In the genomic region with DNA sequence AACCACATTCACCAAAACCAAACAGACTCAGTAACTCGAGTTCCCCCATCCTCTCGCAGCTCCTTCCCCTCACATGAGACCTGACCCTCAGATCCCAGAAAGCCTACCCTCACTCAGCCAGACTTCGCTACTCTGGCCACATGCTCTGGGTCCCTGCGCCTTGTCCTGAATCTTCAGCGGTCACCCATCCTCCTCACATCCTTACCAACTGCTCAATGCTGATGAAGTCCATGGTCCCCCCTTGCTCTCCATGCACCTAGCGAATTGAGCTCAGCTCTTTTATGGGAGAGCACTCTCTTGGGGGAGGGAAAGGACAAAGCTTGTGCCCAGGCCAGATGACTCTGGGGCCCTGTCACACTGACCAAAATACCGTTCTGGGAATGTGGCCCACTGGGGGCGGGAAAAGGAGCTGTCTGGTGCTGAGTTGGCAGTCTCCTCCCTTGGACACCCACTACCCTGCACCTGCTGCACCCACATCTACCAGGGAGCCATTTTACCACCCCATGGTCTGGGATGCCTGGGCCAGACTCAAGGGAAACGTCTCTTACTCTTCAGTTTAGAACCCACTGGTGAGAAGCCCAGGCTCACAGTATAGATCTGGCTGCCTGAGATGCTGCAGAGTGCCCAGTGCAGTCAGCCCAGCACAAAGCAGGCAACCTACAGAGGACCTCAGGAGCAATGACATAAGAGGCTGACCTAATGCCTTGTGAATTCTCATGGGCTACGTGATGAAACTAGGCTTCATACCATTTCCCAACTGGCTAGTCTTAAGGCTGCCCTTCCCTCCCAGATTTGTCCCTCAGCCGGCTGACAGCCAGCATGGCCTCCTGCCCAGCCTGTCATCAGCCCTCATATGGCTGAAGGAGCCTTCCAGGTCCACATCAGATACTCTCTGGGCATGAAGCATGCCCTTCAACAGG, we compare ENCODE assay signal across 11 mouse cellular contexts. TPM values are rescaled to one million over a fixed set of nuclear protein-coding genes. Genes with fewer than 3 reads are reported as not detected.
DNase-seq lines count a peak whose midpoint lies in the region; ATAC-seq and TF ChIP-seq lines count a peak whose summit lies in the region.
"Had no signal": no experiment of that assay in that cellular context is flagged by ENCODE, and none has a peak within 500 bp of the region (broad histone marks: within the 10 kb centered on the region; RNA-seq: fewer than 3 reads in every experiment).

No protein-coding gene starts in this region.

- peaks cover 20% of the 10 kb centered on the region; the same call in 1 of the 2 replicates for H3K36me3 ChIP-seq in hindbrain, postnatal 0 days (ENCODE audit: insufficient read depth, low read length)
- peaks cover 43% of the 10 kb centered on the region for H3K36me3 ChIP-seq in hindbrain, embryonic 13.5 days
- H3K36me3 ChIP-seq in heart, adult 2 months (ENCODE audit: control insufficient read depth, insufficient read depth, low read length): no peaks in the 10 kb centered on the region
- H3K36me3 ChIP-seq in lung, postnatal 0 days (ENCODE audit: insufficient read depth, low read length): peaks cover 10% of the 10 kb centered on the region; the same call in 1 of the 2 replicates

- intact Hi-C loops in heart, adult 2 months (cut with DNase I): no loop called here

- H3K4me1 ChIP-seq in hindbrain, postnatal 0 days (ENCODE audit: insufficient read depth, low read length): no peaks in the 10 kb centered on the region
- 0 out of 2 replicates have a peak, but pooled peaks cover 5% of the 10 kb centered on the region for H3K4me1 ChIP-seq in hindbrain, embryonic 13.5 days (replicated peaks)
- peaks cover 5% of the 10 kb centered on the region; the same call in 1 of the 2 replicates for H3K4me1 ChIP-seq in heart, adult 2 months (ENCODE audit: control insufficient read depth, insufficient read depth, low read length)
- H3K4me1 ChIP-seq in lung, postnatal 0 days (ENCODE audit: insufficient read depth, low read depth, low read length): peaks cover 11% of the 10 kb centered on the region; the same call in 1 of the 2 replicates
- H3K4me1 ChIP-seq: hindbrain, embryonic 15.5 days had no signal

- TF ChIP-seq POLR2A in heart, adult 2 months (IDR thresholded peaks at IDR 0.05; ENCODE audit: insufficient read depth, low read depth, low read length): peak; percentile 70

- no peak overlapping the region for H3K9ac ChIP-seq in hindbrain, postnatal 0 days (replicated peaks; ENCODE audit: low read length)
- H3K9ac ChIP-seq in hindbrain, embryonic 13.5 days: no peak overlapping the region
- peak overlapping the region; percentile 59 for H3K9ac ChIP-seq in heart, adult 2 months (ENCODE audit: low read depth, low read length)
- H3K9ac ChIP-seq in lung, postnatal 0 days (replicated peaks; ENCODE audit: low read depth): no peak overlapping the region
- H3K9ac ChIP-seq: embryonic facial prominence, embryonic 15.5 days; hindbrain, embryonic 15.5 days had no signal

- H3K9me3 ChIP-seq in hindbrain, postnatal 0 days (ENCODE audit: low read length): no peaks in the 10 kb centered on the region
- H3K9me3 ChIP-seq in hindbrain, embryonic 13.5 days: no peaks in the 10 kb centered on the region
- H3K9me3 ChIP-seq in lung, postnatal 0 days (ENCODE audit: low read length): no peaks in the 10 kb centered on the region
- H3K9me3 ChIP-seq: embryonic facial prominence, embryonic 15.5 days; hindbrain, embryonic 15.5 days had no signal

- H3K4me2 ChIP-seq in hindbrain, postnatal 0 days (ENCODE audit: low read depth, low read length): no peak overlapping the region
- no peak overlapping the region for H3K4me2 ChIP-seq in hindbrain, embryonic 13.5 days
- H3K4me2 ChIP-seq in lung, postnatal 0 days (replicated peaks; ENCODE audit: low read depth, low read length): no peak overlapping the region
- H3K4me2 ChIP-seq: embryonic facial prominence, embryonic 15.5 days; hindbrain, embryonic 15.5 days had no signal

- H3K27ac ChIP-seq in hindbrain, postnatal 0 days: 0 out of 2 replicates have a peak overlapping the region, but pooled peaks have one; percentile 54
- H3K27ac ChIP-seq in hindbrain, embryonic 13.5 days: no peak overlapping the region
- H3K27ac ChIP-seq in heart, adult 2 months: peak overlapping the region; percentile 89
- H3K27ac ChIP-seq in lung, postnatal 0 days (ENCODE audit: low read length): peak overlapping the region; percentile 52
- H3K27ac ChIP-seq: embryonic facial prominence, embryonic 15.5 days; hindbrain, embryonic 15.5 days; stomach, postnatal 0 days had no signal

- DNase-seq in hindbrain, postnatal 0 days (ENCODE audit: low spot score): peak; percentile 42
- DNase-seq in cerebellum, adult 18-20 months: peak; percentile 69 to 72
- peak; percentile 73 to 83 for DNase-seq in heart, adult 2 months
- peak; percentile 89 for DNase-seq in lung, postnatal 0 days (ENCODE audit: low spot score)
- no peak for DNase-seq in right cerebral cortex, postnatal 25 days
- DNase-seq in retina, postnatal 1 day: no peak
- DNase-seq in ovary, postnatal 36 days (ENCODE audit: low spot score): no peak

- no peak for TF ChIP-seq CTCF in hindbrain, postnatal 0 days (IDR thresholded peaks at IDR 0.05; ENCODE audit: low read depth)
- TF ChIP-seq CTCF in heart, adult 2 months (IDR thresholded peaks at IDR 0.05): no peak
- no peak for TF ChIP-seq CTCF in lung, postnatal 0 days (IDR thresholded peaks at IDR 0.05)

- ATAC-seq in hindbrain, postnatal 0 days: no peak
- ATAC-seq in hindbrain, embryonic 13.5 days (ENCODE audit: low FRiP score): no peak
- ATAC-seq in lung, postnatal 0 days: peak; percentile 50

- 76% methylated on average over 11 of the region's 11 CpGs for WGBS in hindbrain, postnatal 0 days
- 91% methylated on average over 11 of the region's 11 CpGs for WGBS in hindbrain, embryonic 13.5 days
- 61% methylated on average over 11 of the region's 11 CpGs for WGBS in heart, adult 2 months
- WGBS in lung, postnatal 0 days: 69% methylated on average over 11 of the region's 11 CpGs

- peak; percentile 44; the same call in 1 of the 2 replicates for TF ChIP-seq EP300 in heart, adult 2 months (IDR thresholded peaks at IDR 0.05; ENCODE audit: insufficient read depth, low read depth, low read length)
- TF ChIP-seq EP300 in lung, postnatal 0 days (IDR thresholded peaks at IDR 0.05): no peak

- H3K79me2 ChIP-seq in heart, adult 2 months (replicated peaks; ENCODE audit: control insufficient read depth, insufficient read depth, low read length): no peaks in the 10 kb centered on the region

- no peaks in the 10 kb centered on the region for H3K27me3 ChIP-seq in hindbrain, postnatal 0 days (ENCODE audit: insufficient read depth, low read length)
- H3K27me3 ChIP-seq in hindbrain, embryonic 13.5 days: no peaks in the 10 kb centered on the region
- no peaks in the 10 kb centered on the region for H3K27me3 ChIP-seq in heart, adult 2 months (ENCODE audit: control insufficient read depth, insufficient read depth, low read length)
- H3K27me3 ChIP-seq in lung, postnatal 0 days (replicated peaks; ENCODE audit: insufficient read depth, low read length): no peaks in the 10 kb centered on the region
- H3K27me3 ChIP-seq: embryonic facial prominence, embryonic 15.5 days; hindbrain, embryonic 15.5 days had no signal

- H3K4me3 ChIP-seq in hindbrain, postnatal 0 days (ENCODE audit: low read length): no peak overlapping the region
- H3K4me3 ChIP-seq in hindbrain, embryonic 13.5 days: no peak overlapping the region
- peak overlapping the region; percentile 41 for H3K4me3 ChIP-seq in heart, adult 2 months
- H3K4me3 ChIP-seq in lung, postnatal 0 days (ENCODE audit: low read depth, low read length): no peak overlapping the region
- H3K4me3 ChIP-seq: embryonic facial prominence, embryonic 15.5 days; hindbrain, embryonic 15.5 days had no signal

RNA-seq across cellular contexts. Expression of a gene that starts 0.9 kb away (rescaled TPM):
- total RNA-seq in hindbrain, postnatal 0 days (2014; rRNA removed): 8.1 and 11.5 TPM in 2 replicates
- 11.2 and 12.7 TPM in 2 replicates for polyA plus RNA-seq in hindbrain, postnatal 0 days (2015; fragmentation: Nextera tagmentation; extraction: Ambion mirVana)
- 16.3 and 19.5 TPM in 2 replicates for polyA plus RNA-seq in hindbrain, embryonic 13.5 days (2015; fragmentation: Nextera tagmentation; extraction: Ambion mirVana)
- total RNA-seq in heart, adult 2 months (2021): 100 to 1,000 TPM; 310 to 338 TPM
- 397 and 412 TPM in 2 replicates for polyA plus RNA-seq in heart, adult 2 months (2012; rRNA removed)
- polyA plus RNA-seq in lung, postnatal 0 days (2015; fragmentation: Nextera tagmentation; extraction: Ambion mirVana): 6.2 and 10.5 TPM in 2 replicates

RNA-seq across cellular contexts. Expression of a gene that starts 3.5 kb away (rescaled TPM):
- not detected in 2 replicates for total RNA-seq in hindbrain, postnatal 0 days (2014; rRNA removed)
- polyA plus RNA-seq in hindbrain, postnatal 0 days (2015; fragmentation: Nextera tagmentation; extraction: Ambion mirVana): not detected in 2 replicates
- 0.43 TPM in 1 of 2 replicates, not detected in the other for polyA plus RNA-seq in hindbrain, embryonic 13.5 days (2015; fragmentation: Nextera tagmentation; extraction: Ambion mirVana)
- 100 to 1,000 TPM; 148 to 172 TPM for total RNA-seq in heart, adult 2 months (2021)
- polyA plus RNA-seq in heart, adult 2 months (2012; rRNA removed): 0.09 TPM in 1 of 2 replicates, not detected in the other
- 0.62 TPM in 1 of 2 replicates, not detected in the other for polyA plus RNA-seq in lung, postnatal 0 days (2015; fragmentation: Nextera tagmentation; extraction: Ambion mirVana)

RNA-seq across cellular contexts. Expression of a gene that starts 11.5 kb away (rescaled TPM):
- 38.1 and 55.1 TPM in 2 replicates for total RNA-seq in hindbrain, postnatal 0 days (2014; rRNA removed)
- polyA plus RNA-seq in hindbrain, postnatal 0 days (2015; fragmentation: Nextera tagmentation; extraction: Ambion mirVana): 30.8 and 32.5 TPM in 2 replicates
- 22.4 TPM in 2 replicates for polyA plus RNA-seq in hindbrain, embryonic 13.5 days (2015; fragmentation: Nextera tagmentation; extraction: Ambion mirVana)
- 1 to 10 TPM; 6.2 to 6.3 TPM for total RNA-seq in heart, adult 2 months (2021)
- polyA plus RNA-seq in heart, adult 2 months (2012; rRNA removed): 11.1 TPM in 2 replicates
- 19.4 and 23.1 TPM in 2 replicates for polyA plus RNA-seq in lung, postnatal 0 days (2015; fragmentation: Nextera tagmentation; extraction: Ambion mirVana)

RNA-seq across cellular contexts. Expression of a gene that starts 22.4 kb away (rescaled TPM):
- total RNA-seq in hindbrain, postnatal 0 days (2014; rRNA removed): 32.3 and 40.5 TPM in 2 replicates
- polyA plus RNA-seq in hindbrain, postnatal 0 days (2015; fragmentation: Nextera tagmentation; extraction: Ambion mirVana): 14.4 and 14.7 TPM in 2 replicates
- 28.3 and 31.8 TPM in 2 replicates for polyA plus RNA-seq in hindbrain, embryonic 13.5 days (2015; fragmentation: Nextera tagmentation; extraction: Ambion mirVana)
- total RNA-seq in heart, adult 2 months (2021): 10 to 100 TPM; 10.6 to 11.1 TPM
- polyA plus RNA-seq in heart, adult 2 months (2012; rRNA removed): 12.7 and 15.2 TPM in 2 replicates
- polyA plus RNA-seq in lung, postnatal 0 days (2015; fragmentation: Nextera tagmentation; extraction: Ambion mirVana): 11.7 and 15.0 TPM in 2 replicates

RNA-seq across cellular contexts. Expression of a gene that starts 24.1 kb away (rescaled TPM):
- 28.4 and 35.9 TPM in 2 replicates for total RNA-seq in hindbrain, postnatal 0 days (2014; rRNA removed)
- polyA plus RNA-seq in hindbrain, postnatal 0 days (2015; fragmentation: Nextera tagmentation; extraction: Ambion mirVana): 5.2 and 5.4 TPM in 2 replicates
- polyA plus RNA-seq in hindbrain, embryonic 13.5 days (2015; fragmentation: Nextera tagmentation; extraction: Ambion mirVana): 4.2 and 5.1 TPM in 2 replicates
- total RNA-seq in heart, adult 2 months (2021): 10 to 100 TPM; 11.1 to 15.1 TPM
- 14.1 and 15.6 TPM in 2 replicates for polyA plus RNA-seq in heart, adult 2 months (2012; rRNA removed)
- 3.3 TPM in 2 replicates for polyA plus RNA-seq in lung, postnatal 0 days (2015; fragmentation: Nextera tagmentation; extraction: Ambion mirVana)

Comparison
In these comparisons a context has a peak if more than half of its experiments do, and no peak if none do; other contexts are left out.
1. DNase-seq: peak in hindbrain, postnatal 0 days (single experiment), cerebellum, adult 18-20 months (2 of 2), heart, adult 2 months (2 of 2) and lung, postnatal 0 days (single experiment); none in right cerebral cortex, postnatal 25 days (single experiment), retina, postnatal 1 day (single experiment) and ovary, postnatal 36 days (single experiment).
2. RNA of a gene that starts 0.9 kb away (polyA plus RNA-seq): 397 to 412 TPM in heart, adult 2 months; 16.3 to 19.5 TPM in hindbrain, embryonic 13.5 days, 11.2 to 12.7 TPM in hindbrain, postnatal 0 days and 6.2 to 10.5 TPM in lung, postnatal 0 days; every median in the first group is over 10 times any median in the second.